Mouse (Mus musculus) spleen, postnatal 4 days (tissue): ENCODE measurements around the gene Olfr410.

Source experiments
- DNase-seq, 2 experiments: peaks; one replicate each; pipeline ENCODE4 v3.0.0; 2022; ENCODE audit warnings: low spot score in 2 of 2

Gene Olfr410

DNA sequence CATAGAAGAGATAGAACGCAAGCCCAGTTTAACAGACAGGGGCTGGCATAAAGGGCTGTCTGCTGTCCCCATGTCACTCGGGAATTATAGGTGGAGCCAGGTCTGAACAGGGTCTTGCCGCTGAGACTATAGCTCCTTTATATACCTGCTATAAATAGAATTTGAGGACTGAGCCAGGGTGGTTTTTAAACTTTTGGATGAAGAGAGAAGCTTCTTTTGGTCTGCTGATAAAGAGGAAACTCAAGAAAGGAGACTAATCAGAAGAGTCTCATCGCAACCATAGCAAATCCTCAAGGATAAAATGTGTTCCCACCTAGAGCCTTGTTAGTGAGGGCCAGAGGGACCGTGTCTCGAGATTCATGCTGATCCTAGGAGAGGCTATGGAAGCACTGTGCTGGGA, at the start of gene Olfr410:
Gene Olfr410, minus strand, starts transcription at position 101 of the 400 bp plus-strand sequence.
- no peak for DNase-seq

DNA sequence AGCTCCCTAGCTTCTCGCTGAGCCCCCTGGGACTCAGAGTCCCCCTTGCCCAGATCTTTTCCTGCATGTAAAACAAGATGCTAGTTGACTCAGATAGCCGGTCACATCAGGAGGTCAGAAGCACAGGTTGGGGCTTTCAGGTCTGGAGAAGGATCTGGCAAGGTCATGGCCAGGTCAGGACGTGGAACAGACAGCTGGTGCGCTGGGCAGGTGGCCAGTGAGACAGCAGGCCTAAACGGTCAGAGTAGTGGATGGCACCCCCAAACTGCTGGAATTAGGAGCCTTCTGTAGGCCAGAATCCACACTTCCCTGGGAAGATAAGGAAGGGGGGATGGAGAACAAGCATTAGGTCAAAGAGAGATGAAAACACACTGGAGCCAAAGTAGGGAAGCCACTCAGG, 49.4 kb upstream of the Olfr410 start:
- DNase-seq = no peak

DNA sequence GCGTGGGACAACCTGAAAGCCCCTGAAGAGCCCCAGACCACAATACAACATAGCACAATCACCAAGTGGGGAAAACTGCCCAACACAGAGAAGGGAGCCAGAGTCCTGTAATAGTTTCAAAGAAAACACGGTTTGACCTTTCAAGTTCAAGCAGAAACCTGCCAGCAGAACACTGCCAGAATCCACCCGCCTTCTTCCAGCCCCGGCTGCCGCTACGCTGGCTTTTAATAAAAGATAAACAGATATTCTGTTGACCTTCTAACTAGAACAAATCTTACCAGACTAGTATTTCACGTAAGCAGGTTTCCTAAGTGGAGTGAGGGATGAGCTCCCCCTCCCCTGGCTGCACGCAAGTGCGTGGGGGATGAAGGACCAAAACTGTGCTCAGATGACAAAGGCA, 47.8 kb upstream of the Olfr410 start:
- DNase-seq = no peak

- no peak for DNase-seq
These were observed 41.5 kb upstream of the Olfr410 start for GRCm38 (mm10) chr11:74379166-74379873.

- DNase-seq = peak in 1 of 2 experiments; percentile 31
These were observed 39.0 kb upstream of the Olfr410 start for GRCm38 (mm10) chr11:74376847-74377246.

DNA sequence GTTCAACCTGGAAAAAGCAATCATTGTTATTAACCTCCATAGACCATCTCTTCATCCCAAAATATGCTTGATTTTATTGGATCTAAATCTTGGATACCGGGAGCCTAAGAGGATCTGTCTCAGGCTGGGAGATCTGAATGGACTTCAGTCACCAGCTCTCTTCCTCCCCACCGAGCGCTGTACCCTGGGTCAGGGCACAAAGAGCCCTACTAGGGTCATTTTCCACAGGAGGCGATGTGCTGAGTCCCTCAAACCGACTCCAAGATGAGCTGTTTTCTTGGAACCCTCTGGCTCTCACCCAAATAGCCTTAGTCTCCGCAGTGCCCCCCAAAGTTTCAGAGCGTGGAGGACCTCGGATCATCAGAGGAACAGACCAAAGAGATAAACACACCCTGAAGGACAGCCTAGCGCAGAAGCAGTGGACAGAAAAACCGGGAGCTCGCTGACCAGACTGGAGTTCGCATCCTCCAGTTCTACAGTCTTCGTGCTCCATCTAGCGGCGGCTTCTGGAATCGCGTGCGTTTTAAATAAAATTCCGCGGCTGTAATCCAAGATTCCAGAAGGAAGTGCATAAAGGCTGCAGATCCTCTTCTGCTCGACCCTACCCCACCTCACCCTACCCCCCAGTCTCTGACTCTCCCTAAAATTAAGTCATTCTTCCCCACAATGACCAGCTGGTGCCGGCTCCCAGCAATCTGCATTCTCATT, 33.7 kb upstream of the Olfr410 start:
- peak; percentile 49 to 83 for DNase-seq

DNA sequence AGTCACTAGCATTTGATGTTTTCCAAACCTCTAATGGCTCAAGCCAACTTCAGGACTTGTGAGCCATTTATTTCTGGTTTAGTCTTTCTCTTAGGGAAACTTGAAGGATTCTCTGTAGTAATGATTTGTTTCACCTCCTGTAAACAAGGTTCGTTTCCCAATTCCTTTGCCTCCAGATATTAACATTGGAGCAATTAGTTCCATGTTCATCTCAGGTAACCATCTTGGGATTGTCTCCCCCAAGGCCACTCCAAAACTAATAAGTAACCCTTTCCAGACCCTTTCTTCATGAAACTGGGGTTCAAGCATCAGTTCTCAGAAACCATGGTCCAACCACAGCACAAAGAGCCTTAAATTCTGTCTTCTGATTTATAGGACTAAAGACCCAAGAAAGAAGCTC, 23.9 kb upstream of the Olfr410 start, which contains the start of gene Olfr412:
Gene Olfr412, plus strand, starts transcription at position 301 of the 400 bp plus-strand sequence.
- no peak for DNase-seq

GRCm38 (mm10) chr11:74352550-74352949, 14.7 kb upstream of the Olfr410 start, which contains the start of gene Olfr411:
Gene Olfr411 (minus strand): TSS chr11:74352650.
- no peak for DNase-seq

GRCm38 (mm10) chr11:74328781-74329180, 9.1 kb downstream of the Olfr410 start:
- no peak for DNase-seq

GRCm38 (mm10) chr11:74326044-74326443, 11.8 kb downstream of the Olfr410 start:
- no peak for DNase-seq

GRCm38 (mm10) chr11:74287256-74287655, 50.6 kb downstream of the Olfr410 start:
- no peak for DNase-seq

DNA sequence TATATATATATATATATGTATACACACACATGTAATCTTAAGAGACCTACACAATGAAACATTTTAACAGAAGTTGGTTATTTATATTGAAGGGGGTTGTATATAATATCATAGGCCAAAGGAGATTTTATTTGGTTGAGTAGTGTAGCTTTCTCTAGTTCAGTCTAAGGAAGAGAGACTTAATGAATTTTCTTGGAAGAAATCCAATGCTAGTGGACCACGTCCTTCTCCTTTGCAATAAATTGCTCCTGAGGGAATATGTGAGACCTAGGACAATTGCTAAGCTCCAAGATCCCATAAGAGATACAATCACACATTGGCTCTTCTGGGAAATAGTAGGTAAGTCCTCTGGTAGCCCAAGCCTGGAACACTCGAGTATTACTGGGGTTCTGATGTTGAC, 54.4 kb downstream of the Olfr410 start, which contains the start of gene Olfr59:
Gene Olfr59, plus strand, starts transcription at position 301 of the 400 bp plus-strand sequence.
- no peak for DNase-seq
